Mouse (Mus musculus) embryo, embryonic 9.5 days (tissue): ENCODE results near the gene Gm10639.
A peak's percentile ranks its signal among the peaks of the same experiment; 100 is the strongest.
"Not testable (repeated sequence)": the region's sequence is repeated elsewhere in the genome, so short reads cannot be mapped to it uniquely, and the experiment has no call there.

Experiments
- DNase-seq: peaks from one replicate; pipeline ENCODE4 v3.0.0-alpha.2; 2017; ENCODE audit errors: extremely low spot score

Gene Gm10639

DNA sequence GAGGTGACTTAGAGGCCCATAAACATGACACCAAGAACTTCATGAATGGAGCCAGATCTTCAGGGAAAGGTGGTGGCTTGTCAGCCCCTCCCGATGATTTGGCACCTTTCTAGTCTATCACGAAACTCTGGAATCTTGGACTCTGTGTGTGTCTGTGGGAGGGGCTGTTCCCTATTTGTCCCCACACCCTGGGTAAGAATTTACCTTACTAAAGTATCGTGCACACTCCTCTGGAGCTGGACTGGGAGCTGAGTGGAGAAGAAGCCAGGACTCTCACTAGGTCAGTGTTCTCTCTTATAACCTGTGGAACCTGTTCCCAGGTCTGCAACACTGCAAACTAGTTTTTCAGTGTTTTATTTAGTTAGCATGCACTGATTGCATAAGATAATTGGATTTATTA is at the start of gene Gm10639:
TSS of gene Gm10639 (plus strand) at position 201 of the 400 bp plus-strand sequence.
- not testable (repeated sequence) for DNase-seq

DNA sequence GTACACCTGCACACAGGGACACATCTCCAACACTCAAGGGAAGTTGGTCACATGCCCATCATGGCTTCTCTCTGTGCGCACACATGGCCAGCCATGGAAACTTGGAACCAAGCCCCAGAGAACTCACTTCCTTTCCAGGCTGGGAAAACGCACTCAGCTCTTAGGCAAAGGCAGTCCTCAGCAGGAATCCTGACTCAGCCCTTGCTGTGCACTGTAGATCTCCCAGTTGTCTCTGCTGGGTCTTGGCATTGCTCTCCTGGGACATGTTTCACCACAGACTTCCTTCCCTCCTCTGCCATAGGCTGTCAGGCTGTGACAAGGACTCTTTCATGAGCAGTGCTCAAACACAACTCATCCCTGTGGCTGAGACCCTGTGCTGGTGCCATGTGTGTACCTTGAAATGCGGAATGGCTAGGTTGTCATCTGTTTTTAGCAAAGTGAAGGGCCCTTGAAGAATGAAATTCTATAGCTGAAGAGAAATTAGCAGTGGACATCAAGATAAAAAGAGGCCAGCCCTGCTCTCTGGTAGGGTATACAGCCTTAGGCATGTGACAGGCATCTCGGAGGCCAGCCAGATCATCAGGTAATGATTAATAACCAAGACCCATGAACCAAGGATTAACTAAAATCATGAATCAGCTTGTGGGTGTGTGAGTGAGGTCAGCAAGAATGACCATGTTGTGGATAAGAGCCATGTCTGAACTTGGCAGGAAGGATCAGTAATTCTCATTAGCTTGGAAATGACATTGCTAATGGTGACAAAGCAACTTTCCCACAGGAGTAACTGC is 33.8 kb upstream of the Gm10639 start:
- not testable (repeated sequence) for DNase-seq

DNA sequence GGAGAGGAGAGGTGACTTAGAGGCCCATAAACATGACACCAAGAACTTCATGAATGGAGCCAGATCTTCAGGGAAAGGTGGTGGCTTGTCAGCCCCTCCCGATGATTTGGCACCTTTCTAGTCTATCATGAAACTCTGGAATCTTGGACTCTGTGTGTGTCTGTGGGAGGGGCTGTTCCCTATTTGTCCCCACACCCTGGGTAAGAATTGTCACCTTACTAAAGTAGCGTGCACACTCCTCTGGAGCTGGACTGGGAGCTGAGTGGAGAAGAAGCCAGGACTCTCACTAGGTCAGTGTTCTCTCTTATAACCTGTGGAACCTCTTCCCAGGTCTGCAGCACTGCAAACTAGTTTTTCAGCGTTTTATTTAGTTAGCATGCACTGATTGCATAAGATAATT is 32.8 kb upstream of the Gm10639 start, which contains the start of gene Gm3776:
TSS of gene Gm3776 (plus strand) at position 216 of the 400 bp plus-strand sequence.
- not testable (repeated sequence) for DNase-seq

DNA sequence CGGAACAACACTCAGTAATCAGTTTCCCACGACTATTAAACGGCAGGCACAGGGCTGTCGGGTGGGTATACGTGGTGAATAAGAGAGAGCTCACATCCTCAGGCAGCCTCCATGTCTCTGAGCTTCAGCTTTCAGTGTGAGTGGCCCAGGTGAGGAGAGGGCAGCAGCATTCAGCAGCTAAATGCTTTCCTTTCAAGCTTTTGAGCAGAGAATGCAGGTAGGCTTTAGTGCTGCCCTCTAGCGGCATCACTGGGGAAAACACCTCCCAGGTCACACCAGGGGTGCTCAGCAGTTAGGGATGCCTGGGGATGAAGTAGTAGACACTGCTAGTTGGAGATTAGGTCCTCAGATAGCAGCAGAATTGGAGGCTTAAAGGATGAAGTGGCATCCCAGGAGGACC is 30.0 kb upstream of the Gm10639 start:
- DNase-seq, result not testable (repeated sequence)

DNA sequence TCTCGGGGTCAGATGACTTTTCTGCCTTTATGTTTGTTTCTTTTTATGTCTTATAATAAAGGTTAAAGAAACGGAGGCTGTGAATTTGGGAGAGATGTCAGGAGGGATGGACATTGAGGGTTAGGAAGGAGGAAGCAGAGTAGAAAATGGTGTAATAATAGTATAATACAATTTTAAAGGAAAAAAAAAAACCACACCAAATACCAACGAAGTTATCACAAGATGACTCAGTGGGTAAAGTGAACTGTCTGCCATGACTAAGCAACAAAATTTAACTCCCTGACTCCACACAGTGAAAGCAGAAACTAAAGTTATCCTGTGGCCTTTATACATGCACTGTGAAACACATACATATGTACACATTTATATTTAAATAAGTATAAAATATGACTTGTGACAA is 18.8 kb upstream of the Gm10639 start:
- DNase-seq, result not testable (repeated sequence)

DNA sequence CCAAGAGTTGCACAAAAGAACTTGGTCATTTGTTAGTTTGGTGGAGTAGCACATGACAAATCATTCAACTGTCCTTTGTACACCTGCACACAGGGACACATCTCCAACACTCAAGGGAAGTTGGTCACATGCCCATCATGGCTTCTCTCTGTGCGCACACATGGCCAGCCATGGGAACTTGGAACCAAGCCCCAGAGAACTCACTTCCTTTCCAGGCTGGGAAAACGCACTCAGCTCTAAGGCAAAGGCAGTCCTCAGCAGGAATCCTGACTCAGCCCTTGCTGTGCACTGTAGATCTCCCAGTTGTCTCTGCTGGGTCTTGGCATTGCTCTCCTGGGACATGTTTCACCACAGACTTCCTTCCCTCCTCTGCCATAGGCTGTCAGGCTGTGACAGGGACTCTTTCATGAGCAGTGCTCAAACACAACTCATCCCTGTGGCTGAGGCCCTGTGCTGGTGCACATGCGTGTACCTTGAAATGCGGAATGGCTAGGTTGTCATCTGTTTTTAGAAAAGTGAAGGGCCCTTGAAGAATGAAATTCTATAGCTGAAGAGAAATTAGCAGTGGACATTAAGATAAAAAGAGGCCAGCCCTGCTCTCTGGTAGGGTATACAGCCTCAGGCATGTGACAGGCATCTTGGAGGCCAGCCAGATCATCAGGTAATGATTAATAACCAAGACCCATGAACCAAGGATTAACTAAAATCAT is 7.6 kb upstream of the Gm10639 start:
- DNase-seq, result not testable (repeated sequence)

DNA sequence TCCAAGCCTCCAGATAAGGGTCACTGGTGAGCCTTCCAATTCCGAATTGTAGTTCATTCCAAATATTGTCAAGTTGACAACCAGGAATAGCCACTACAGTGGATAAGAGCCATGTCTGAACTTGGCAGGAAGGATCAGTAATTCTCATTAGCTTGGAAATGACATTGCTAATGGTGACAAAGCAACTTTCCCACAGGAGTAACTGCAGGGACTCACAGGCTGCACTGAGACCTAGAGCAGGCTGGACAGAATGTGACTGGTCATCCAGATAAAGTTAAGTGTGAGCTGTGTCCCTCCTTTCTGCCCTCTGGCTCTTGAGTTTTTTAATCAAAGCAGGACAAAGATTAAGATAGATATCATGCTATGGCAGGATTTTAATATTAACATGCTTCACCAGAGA is 660 bp upstream of the Gm10639 start:
- not testable (repeated sequence) for DNase-seq

DNA sequence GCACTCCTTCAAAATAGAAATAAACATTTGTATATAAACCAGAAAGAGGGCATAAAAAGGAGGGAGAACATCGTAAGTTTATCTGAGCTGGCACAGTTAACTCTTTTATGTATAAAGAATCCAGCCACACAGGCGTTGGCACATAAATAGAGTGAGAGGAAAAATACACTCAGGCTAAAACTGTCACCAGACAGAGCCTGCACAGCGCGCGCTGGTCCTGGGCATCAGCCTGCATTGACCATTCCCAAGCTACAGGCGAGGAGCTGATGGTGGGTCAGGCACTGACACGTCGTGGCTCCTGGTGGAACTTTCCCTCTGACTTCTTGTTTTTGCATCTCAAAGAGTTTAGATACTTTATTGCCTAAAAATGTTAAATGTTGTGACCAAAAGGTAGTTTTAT is 2.7 kb downstream of the Gm10639 start:
- not testable (repeated sequence) for DNase-seq

DNA sequence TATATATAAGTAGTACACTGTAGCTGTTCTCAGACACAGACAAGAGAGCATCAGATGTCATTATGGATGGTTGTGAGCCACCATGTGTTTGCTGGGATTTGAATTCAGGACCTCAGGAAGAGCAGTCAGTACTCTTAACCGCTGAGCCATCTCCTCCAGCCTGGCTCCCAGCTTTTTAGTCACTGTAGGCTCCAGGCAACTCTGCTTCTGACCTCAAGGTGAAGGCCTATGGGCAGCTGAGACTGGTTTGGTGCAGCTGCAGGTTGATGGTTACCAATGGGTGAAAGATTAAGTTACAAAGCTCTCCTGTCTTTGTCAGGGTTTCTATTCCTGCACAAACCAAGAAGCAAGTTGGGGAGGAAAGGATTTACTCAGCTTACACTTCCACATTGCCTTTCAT is 4.0 kb downstream of the Gm10639 start:
- DNase-seq, result not testable (repeated sequence)

DNA sequence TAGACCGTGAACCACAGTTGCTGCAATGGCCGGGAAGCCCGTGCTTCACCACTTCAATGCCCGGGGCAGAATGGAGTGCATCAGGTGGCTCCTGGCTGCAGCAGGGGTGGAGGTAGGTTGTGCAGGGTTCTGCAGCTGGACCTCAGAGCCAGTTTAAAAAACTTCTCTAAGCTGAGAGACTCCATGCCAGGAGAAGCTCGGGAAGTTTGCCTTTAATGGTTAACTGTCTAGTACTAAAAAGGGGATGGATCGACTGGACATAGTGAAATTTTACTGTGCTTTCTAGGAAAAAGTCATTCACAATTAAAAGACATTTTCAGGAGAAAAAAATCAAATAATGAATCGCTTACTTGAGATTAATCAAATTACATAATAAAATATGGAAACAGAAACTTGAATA is 5.1 kb downstream of the Gm10639 start:
- DNase-seq, result not testable (repeated sequence)

DNA sequence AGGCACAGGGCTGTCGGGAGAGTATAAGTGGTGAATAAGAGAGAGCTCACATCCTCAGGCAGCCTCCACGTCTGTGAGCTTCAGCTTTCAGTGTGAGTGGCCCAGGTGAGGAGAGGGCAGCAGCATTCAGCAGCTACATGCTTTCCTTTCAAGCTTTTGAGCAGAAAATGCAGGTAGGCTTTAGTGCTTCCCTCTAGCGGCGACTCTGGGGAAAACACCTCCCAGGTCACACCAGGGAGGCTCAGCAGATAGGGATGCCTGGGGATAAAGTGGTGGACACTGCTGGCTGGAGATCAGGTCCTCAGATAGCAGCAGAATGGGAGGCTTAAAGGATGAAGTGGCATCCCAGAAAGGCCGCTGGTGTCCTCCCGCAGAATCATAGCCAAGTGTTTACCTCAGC is 6.4 kb downstream of the Gm10639 start:
- DNase-seq, result peak; percentile 64

DNA sequence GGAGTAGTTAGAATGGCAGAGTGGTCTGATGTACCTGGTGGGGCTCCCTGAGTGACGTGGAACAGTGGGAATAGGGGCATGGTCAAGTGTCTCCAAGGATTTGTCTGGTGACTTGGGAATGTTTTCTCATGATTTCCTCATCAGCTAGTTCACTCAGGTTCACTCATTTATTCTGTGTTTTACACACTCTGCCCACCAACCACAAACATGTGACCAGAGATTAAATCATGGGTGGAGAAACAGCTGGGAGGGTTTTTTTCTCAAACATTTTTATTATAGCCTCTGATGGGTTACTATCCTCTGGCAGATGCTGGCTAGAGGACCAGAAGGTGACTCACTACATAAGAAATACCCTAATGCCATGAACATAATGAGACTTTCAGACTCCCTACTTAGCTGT is 8.5 kb downstream of the Gm10639 start:
- no peak for DNase-seq

DNA sequence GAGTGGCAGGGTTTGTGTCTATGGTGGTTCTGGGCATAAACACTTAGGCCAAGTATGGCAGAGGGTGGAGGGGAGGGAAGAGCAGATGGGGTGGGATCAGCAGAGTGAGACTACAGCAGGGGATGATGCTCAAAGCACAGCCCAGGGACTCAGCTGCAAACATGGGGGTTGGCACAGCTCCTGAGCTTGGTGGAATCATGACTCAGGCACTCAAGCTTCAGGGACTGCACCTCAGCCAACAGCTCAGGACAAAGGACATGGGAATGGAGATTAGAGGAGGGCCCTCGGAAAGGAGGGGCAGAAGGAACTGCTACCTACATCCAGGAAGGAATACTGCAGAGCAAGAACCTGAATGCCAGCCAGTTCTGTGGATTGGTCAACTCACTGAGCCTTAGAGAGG is 9.4 kb downstream of the Gm10639 start:
- not testable (repeated sequence) for DNase-seq

DNA sequence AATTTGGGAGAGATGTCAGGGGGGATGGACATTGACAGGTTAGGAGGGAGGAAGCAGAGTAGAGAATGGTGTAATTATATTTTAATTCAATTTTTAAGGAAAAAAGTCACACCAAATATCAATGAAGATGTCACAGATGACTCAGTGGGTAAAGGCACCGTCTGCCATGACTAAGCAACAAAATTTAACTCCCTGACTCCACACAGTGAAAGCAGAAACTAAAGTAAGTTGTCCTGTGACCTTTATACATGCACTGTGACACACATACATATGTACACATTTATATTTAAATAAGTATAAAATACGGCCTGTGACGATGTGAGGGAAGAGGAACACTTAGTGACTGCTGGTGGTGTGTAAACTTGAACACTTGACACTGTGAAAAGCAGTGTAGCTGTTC is 18.4 kb downstream of the Gm10639 start:
- DNase-seq, result not testable (repeated sequence)

DNA sequence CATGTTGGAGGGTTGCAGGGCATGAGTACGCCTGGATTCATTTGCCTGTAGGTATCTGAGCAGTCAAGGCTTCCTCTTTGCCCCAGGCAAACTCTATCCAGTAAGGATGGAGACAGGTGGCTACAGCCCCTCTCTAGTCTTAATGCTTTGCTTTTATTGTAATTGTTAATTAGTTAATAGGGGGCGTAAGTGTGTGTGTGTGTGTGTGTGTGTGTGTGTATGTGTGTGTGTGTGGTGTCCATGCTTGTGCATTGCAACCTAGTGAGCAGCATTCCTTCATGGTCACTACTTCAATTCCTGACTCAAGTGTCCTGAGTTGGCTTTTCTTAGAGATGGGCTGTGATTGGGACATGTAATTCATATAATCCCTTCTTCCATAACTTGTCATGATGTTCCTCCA is 25.0 kb downstream of the Gm10639 start, which contains the start of gene Omt2a:
TSS of gene Omt2a (minus strand) at position 101 of the 400 bp plus-strand sequence.
- DNase-seq, result no peak

DNA sequence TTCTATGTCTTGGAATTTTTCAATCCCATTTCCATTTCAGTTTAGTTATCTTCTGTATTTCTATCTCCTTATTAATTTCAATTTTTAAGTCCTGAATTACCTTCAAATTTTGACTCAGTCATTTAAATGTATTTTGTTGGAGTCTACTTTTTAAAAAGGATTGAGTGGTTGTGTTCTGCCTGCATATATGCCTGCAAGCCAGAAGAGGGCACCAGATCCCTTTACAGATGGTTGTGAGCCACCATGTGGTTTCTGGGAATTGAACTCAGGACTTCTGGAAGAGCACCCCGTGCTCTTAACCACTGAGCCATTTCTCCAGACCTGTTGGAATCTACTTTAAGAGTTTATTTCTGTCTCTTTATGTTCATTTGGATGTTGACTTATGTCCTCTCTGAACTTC is 29.8 kb downstream of the Gm10639 start:
- DNase-seq, result peak; percentile 13

DNA sequence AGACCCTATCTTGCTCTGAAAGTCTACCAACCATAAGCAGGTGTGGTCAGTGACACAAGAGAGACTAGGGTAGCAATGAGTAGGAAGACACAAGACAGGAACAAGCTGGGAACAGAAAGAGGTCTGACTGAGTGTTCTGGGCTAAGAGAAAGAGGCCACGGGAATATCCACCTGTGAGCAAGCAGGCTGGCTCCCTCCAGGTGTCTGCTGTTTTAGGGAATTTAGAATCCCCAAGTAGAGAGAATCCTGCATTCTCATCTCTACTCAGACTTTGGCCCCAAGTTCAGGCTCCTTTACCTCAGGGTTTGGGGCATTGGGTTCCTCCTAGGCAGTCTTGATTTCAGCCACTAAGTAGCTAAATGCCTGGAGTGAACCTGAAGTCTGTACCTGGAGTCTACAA is 37.6 kb downstream of the Gm10639 start, which contains the start of gene Omt2b:
TSS of gene Omt2b (plus strand) at position 301 of the 400 bp plus-strand sequence.
- not testable (repeated sequence) for DNase-seq

DNA sequence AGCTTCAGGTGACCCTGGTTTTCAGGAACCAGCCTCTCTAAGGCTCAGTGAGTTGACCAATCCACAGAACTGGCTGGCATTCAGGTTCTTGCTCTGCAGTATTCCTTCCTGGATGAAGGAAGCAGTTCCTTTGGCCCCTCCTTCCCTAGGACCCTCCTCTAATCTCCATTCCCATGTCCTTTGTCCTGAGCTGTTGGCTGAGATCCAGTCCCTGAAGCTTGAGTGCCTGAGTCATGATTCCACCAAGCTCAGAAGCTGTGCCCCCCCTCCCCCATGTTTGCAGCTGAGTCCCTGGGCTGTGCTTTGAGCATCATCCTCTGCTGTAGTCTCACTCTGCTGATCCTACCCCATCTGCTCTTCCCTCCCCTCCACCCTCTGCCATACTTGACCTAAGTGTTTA is 47.3 kb downstream of the Gm10639 start:
- not testable (repeated sequence) for DNase-seq

DNA sequence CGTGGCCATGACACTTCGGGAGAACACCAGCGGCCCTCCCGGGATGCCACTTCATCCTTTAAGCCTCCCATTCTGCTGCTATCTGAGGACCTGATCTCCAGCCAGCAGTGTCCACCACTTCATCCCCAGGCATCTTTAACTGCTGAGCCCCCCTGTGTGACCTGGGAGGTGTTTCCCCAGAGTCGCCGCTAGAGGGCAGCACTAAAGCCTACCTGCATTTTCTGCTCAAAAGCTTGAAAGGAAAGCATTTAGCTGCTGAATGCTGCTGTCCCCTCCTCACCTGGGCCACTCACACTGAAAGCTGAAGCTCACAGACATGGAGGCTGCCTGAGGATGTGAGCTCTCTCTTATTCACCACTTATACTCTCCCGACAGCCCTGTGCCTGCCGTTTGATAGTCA is 50.6 kb downstream of the Gm10639 start:
- peak; percentile 51 for DNase-seq

DNA sequence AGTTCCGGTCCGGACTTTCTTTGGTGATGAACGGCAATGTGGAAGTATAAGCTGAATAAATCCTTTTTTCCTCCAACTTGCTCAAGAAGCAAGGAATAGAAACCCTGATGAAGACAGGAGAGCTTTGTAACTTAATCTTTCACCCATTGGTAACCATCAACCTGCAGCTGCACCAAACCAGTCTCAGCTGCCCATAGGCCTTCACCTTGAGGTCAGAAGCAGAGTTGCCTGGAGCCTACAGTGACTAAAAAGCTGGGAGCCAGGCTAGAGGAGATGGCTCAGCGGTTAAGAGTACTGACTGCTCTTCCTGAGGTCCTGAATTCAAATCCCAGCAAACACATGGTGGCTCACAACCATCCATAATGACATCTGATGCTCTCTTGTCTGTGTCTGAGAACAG is 52.8 kb downstream of the Gm10639 start:
- DNase-seq, result not testable (repeated sequence)

DNA sequence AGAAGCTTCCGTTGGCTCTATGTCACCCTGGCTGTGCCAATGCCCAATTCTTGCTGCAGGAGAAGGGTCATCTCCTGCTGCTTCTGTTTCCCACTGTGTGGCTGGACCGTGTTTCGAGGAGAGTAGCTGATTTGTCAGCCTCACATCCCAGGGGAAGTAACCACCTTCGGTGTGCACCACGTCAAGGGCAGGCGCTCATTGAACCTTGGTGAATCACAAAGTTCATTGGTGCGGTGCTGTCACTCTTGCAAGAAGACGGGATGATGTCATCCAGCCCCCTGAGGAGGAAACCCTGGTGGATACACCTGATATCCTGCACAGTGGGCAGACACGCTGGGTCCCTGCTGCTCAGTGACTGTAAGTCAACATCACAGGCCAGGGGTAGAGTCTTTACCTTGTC is 53.3 kb downstream of the Gm10639 start:
- not testable (repeated sequence) for DNase-seq

DNA sequence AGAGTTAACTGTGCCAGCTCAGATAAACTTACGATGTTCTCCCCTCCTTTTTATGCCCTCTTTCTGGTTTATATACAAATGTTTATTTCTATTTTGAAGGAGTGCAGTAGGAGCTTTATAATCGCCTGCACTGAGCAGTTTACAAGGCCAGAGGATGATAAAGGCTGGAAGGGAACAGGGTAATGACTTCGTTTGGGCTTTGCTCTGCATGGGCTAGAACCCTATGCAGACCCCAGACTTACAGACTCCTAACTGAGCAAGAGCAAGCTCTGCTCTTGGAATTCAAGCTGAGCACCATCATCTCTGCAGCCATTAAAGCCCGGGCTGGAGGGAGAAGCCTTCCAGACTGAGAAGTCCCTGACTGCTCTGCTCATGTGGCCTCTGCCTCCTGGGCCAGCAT is 55.5 kb downstream of the Gm10639 start:
- not testable (repeated sequence) for DNase-seq

DNA sequence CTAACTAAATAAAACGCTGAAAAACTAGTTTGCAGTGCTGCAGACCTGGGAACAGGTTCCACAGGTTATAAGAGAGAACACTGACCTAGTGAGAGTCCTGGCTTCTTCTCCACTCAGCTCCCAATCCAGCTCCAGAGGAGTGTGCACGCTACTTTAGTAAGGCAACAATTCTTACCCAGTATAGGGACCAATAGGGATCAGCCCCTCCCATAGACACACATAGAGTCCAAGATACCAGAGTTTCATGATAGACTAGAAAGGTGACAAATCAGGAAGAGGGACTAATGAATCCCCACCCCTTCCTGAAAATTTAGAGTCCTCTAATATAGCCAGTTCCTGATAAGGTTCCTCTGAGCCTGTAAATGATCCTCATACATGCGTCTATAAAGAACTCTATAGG is 57.3 kb downstream of the Gm10639 start:
- DNase-seq, result no peak
